Mouse (Mus musculus): ENCODE results near the gene Krt24. TPM values are rescaled to one million over a fixed set of nuclear protein-coding genes. Genes with fewer than 3 reads are reported as not detected.

Krt24 gene
- not detected for polyA plus RNA-seq (2015; fragmentation: Illumina TruSeq; extraction: RNeasy Lipid Tissue Mini Kit (QIAGEN cat#74804); ENCODE audit: low read depth, low replicate concordance)

DNA sequence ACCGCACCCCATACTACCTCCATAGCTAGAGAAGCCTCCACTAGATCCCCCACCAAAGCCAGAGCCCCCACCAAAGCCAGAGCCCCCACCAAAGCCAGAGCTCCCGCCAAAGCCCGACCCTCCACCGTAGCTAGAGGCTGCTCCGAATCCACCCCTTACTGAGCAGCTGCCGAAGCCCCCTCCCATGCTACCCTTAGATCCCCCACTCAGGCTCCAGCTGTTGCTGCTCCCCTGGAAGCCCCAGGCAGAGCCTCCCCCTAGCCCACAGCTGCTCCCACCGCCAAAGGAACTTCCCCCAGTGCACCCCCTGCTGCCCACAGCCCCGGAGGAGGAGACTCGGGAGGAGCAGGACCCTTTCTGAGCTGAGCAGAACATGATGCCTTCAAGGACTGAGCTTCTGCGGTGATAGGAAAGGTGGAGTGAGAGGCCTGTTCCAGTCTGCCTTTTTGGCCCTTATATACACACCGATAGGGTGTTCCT, at the start of gene Krt24:
Gene Krt24, minus strand, starts transcription at position 430 of the 480 bp plus-strand sequence.

DNA sequence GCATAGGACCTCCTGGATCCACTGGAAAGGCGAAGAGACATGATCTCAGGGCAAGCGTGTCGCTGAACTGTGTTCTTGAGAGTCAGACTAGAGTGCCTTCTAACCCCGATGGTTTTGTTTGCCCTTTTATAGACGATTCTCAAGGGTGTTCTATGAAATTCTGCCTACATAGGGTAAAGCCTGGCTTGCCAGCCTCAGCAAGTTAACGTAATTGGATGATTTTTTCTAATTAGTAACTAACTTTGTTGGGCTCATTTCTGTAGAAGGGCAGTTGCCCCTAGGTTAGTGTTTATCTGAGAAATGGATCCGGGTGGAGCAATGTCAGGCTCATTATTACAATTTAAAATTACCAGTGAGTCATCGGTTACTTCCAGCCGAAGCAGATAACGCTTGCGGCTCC, 37.8 kb upstream of the Krt24 start, which contains the start of gene Krt25:
Gene Krt25, minus strand, starts transcription at position 101 of the 400 bp plus-strand sequence.

GRCm38 (mm10) chr11:99243820-99244374, 41.2 kb downstream of the Krt24 start, which contains the start of gene Krt222:
Krt222 (minus strand) TSS chr11:99244085.

GRCm38 (mm10) chr11:99230261-99231048, 54.6 kb downstream of the Krt24 start, which contains the start of gene Smarce1:
Smarce1 (minus strand) TSS chr11:99231017.

Other genes with a start within 250 kb of the Krt24 start
- gene Igfbp4, start 244.0 kb downstream of the Krt24 start, polyA plus RNA-seq (2015; fragmentation: Illumina TruSeq; extraction: RNeasy Lipid Tissue Mini Kit (QIAGEN cat#74804); ENCODE audit: low read depth, low replicate concordance), result 75.5 TPM
- 0.18 TPM for gene Tns4, start 196.0 kb downstream of the Krt24 start, polyA plus RNA-seq (2015; fragmentation: Illumina TruSeq; extraction: RNeasy Lipid Tissue Mini Kit (QIAGEN cat#74804); ENCODE audit: low read depth, low replicate concordance)
- gene Ccr7, start 130.2 kb downstream of the Krt24 start, polyA plus RNA-seq (2015; fragmentation: Illumina TruSeq; extraction: RNeasy Lipid Tissue Mini Kit (QIAGEN cat#74804); ENCODE audit: low read depth, low replicate concordance), result not detected
- 77.0 TPM for gene Smarce1, start 54.2 kb downstream of the Krt24 start, polyA plus RNA-seq (2015; fragmentation: Illumina TruSeq; extraction: RNeasy Lipid Tissue Mini Kit (QIAGEN cat#74804); ENCODE audit: low read depth, low replicate concordance)
- gene Krt222, start 41.2 kb downstream of the Krt24 start, polyA plus RNA-seq (2015; fragmentation: Illumina TruSeq; extraction: RNeasy Lipid Tissue Mini Kit (QIAGEN cat#74804); ENCODE audit: low read depth, low replicate concordance), result 54.3 TPM
- 0.30 TPM for gene Krt25, start 37.7 kb upstream of the Krt24 start, polyA plus RNA-seq (2015; fragmentation: Illumina TruSeq; extraction: RNeasy Lipid Tissue Mini Kit (QIAGEN cat#74804); ENCODE audit: low read depth, low replicate concordance)
- gene Krt26, start 52.7 kb upstream of the Krt24 start, polyA plus RNA-seq (2015; fragmentation: Illumina TruSeq; extraction: RNeasy Lipid Tissue Mini Kit (QIAGEN cat#74804); ENCODE audit: low read depth, low replicate concordance), result not detected
- gene Krt27, start 65.8 kb upstream of the Krt24 start, polyA plus RNA-seq (2015; fragmentation: Illumina TruSeq; extraction: RNeasy Lipid Tissue Mini Kit (QIAGEN cat#74804); ENCODE audit: low read depth, low replicate concordance), result not detected
- not detected for gene Krt28, start 89.6 kb upstream of the Krt24 start, polyA plus RNA-seq (2015; fragmentation: Illumina TruSeq; extraction: RNeasy Lipid Tissue Mini Kit (QIAGEN cat#74804); ENCODE audit: low read depth, low replicate concordance)
- gene Krt10, start 104.1 kb upstream of the Krt24 start, polyA plus RNA-seq (2015; fragmentation: Illumina TruSeq; extraction: RNeasy Lipid Tissue Mini Kit (QIAGEN cat#74804); ENCODE audit: low read depth, low replicate concordance), result 18.1 TPM
- gene Krt12, start 137.0 kb upstream of the Krt24 start, polyA plus RNA-seq (2015; fragmentation: Illumina TruSeq; extraction: RNeasy Lipid Tissue Mini Kit (QIAGEN cat#74804); ENCODE audit: low read depth, low replicate concordance), result 13.0 TPM
- 0.22 TPM for gene Krt20, start 152.9 kb upstream of the Krt24 start, polyA plus RNA-seq (2015; fragmentation: Illumina TruSeq; extraction: RNeasy Lipid Tissue Mini Kit (QIAGEN cat#74804); ENCODE audit: low read depth, low replicate concordance)
- not detected for gene Krt23, start 207.9 kb upstream of the Krt24 start, polyA plus RNA-seq (2015; fragmentation: Illumina TruSeq; extraction: RNeasy Lipid Tissue Mini Kit (QIAGEN cat#74804); ENCODE audit: low read depth, low replicate concordance)
- not detected for gene Krt39, start 236.1 kb upstream of the Krt24 start, polyA plus RNA-seq (2015; fragmentation: Illumina TruSeq; extraction: RNeasy Lipid Tissue Mini Kit (QIAGEN cat#74804); ENCODE audit: low read depth, low replicate concordance)

Data from brain, adult 10 weeks (tissue).